Mouse (Mus musculus): ENCODE data around the gene Cnot6l. TPM values are rescaled to one million over a fixed set of nuclear protein-coding genes. Genes with fewer than 3 reads are reported as not detected.

Cnot6l gene
- total and polyA plus RNA-seq, 3 experiments: 6.8 to 54.3 (median 49.6) TPM

DNA sequence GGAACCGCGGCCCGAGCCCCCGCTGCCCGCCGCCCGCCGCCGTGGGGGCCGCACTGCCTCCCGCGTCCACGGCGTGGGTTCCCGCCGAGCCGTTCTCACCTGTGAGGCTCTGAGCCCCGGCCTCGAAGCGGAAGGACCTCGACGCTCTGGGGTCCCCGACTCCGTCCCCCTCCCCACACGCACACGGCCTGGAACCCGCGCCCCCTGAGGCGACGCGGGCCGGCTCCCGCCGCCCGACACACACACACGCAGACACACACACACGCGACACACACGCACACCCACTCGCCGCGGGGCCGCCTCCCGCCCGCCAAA lies 2.8 kb downstream of the Cnot6l start:
- no peaks in the 10 kb centered on the region for H3K27me3 ChIP-seq (ENCODE audit: control insufficient read depth, insufficient read depth, low read length)
- no peak for TF ChIP-seq CTCF (IDR thresholded peaks at IDR 0.05)
- TF ChIP-seq EP300 (IDR thresholded peaks at IDR 0.05; ENCODE audit: insufficient read depth, low read depth, low read length): no peak
- no peak for TF ChIP-seq POLR2A (IDR thresholded peaks at IDR 0.05; ENCODE audit: insufficient read depth, low read depth, low read length)
- intact Hi-C loops (cut with DNase I): loop anchor here (5.0 kb wide), 1 partner anchor 189 kb away; no protein-coding TSS in a partner anchor

DNA sequence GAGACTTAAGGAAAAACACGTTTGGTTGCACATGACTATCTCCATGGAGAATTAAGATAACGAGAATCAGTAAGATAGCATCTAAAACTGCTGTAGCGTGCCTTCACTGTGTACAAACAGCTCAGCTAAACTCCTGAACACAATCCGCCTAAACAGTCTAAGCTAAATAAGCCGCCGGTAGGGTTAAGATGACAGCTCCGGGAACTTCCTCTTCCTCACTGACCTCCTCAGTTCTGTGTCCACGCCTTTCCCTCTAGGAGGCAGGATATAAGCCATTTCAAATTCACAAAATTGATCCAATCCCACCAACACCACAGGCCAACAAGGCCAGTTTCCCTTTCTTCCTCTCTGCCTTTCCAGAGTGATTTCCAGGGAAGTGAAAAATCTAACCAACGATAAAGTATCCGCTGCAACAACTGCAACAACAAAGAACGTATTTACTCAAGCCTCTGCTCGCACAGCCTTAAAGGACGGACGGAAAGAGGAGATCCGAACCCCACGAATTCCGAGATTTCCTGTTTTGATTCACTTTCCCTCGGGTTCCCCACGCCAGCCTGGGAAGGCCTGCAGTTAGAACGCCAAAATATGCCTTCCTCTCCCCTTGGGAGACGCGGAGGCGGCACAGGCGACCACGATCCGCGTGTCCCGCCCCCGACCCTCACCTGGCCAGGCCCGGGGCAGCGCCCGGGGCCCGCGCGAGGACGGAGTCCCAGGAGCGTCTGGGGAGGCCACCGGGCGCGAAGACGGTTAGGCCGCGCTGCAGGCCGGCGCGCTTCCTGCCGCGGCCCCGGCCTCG lies 3.3 kb downstream of the Cnot6l start:
- H3K36me3 ChIP-seq (ENCODE audit: control insufficient read depth, insufficient read depth, low read length): peaks cover 6% of the 10 kb centered on the region
- H3K27me3 ChIP-seq (ENCODE audit: control insufficient read depth, insufficient read depth, low read length): no peaks in the 10 kb centered on the region
- under 1% methylated on average over 50 of the region's 50 CpGs for WGBS
- H3K27ac ChIP-seq: peak overlapping the region; percentile 96
- peak; percentile 58 to 60 for DNase-seq
- peaks cover 3% of the 10 kb centered on the region for H3K4me1 ChIP-seq (ENCODE audit: control insufficient read depth, insufficient read depth, low read length)
- peak overlapping the region; percentile 88 for H3K4me3 ChIP-seq
- peak; percentile 49 for TF ChIP-seq CTCF (IDR thresholded peaks at IDR 0.05)
- TF ChIP-seq POLR2A (IDR thresholded peaks at IDR 0.05; ENCODE audit: insufficient read depth, low read depth, low read length): peak; percentile 71; the same call in 1 of the 2 replicates
- no peak for TF ChIP-seq EP300 (IDR thresholded peaks at IDR 0.05; ENCODE audit: insufficient read depth, low read depth, low read length)
- H3K9ac ChIP-seq (ENCODE audit: low read depth, low read length): peak overlapping the region; percentile 79
- intact Hi-C loops (cut with DNase I): loop anchor here (5.0 kb wide), 1 partner anchor 188 kb away; no protein-coding TSS in a partner anchor
- peaks cover 2% of the 10 kb centered on the region for H3K79me2 ChIP-seq (replicated peaks; ENCODE audit: control insufficient read depth, insufficient read depth, low read length)

More for the DNA sequence above, 2.8 kb downstream of the Cnot6l start:
- Histone ChIP-seq H3K9ac (ENCODE audit: low read depth, low read length) (peak overlapping the region; percentile 79), H3K36me3 (ENCODE audit: control insufficient read depth, insufficient read depth, low read length) (peaks cover 6% of the 10 kb centered on the region), H3K4me1 (ENCODE audit: control insufficient read depth, insufficient read depth, low read length) (peaks cover 3% of the 10 kb centered on the region), H3K4me3 (peak overlapping the region; percentile 88), H3K27ac (peak overlapping the region; percentile 96), H3K79me2 (replicated peaks; ENCODE audit: control insufficient read depth, insufficient read depth, low read length) (peaks cover 2% of the 10 kb centered on the region)
- WGBS: under 1% methylated on average over 38 of the region's 45 CpGs
- no peak for DNase-seq

DNA sequence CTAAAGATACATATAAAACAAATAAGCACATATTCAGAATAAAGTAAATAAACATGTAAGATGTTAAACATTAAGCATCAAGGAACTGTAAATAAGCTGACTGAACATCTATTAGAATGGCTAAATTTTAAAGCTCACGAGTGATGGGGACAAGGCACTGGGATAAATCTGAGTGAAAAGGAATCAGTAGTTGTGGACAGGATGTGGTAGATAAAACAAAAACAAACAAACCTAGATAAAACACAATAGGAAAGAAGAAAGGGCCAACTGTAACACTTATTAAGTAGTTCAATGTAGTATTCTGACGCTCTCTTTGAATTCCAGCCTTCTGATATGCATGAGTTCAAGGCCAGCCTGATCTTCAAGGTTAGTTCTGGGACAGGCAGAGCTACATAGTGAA lies 21.6 kb downstream of the Cnot6l start:
- H3K4me3 ChIP-seq: no peak overlapping the region
- TF ChIP-seq POLR2A (IDR thresholded peaks at IDR 0.05; ENCODE audit: insufficient read depth, low read depth, low read length) (no peak), CTCF (IDR thresholded peaks at IDR 0.05) (no peak), EP300 (IDR thresholded peaks at IDR 0.05; ENCODE audit: insufficient read depth, low read depth, low read length) (no peak)
- H3K27me3 ChIP-seq (ENCODE audit: control insufficient read depth, insufficient read depth, low read length): no peaks in the 10 kb centered on the region
- H3K9ac ChIP-seq (ENCODE audit: low read depth, low read length): no peak overlapping the region
- 40% methylated on average over 2 of the region's 2 CpGs for WGBS
- intact Hi-C loops (cut with DNase I): loop anchor here (2.0 to 5.0 kb wide), 2 partner anchors 16 to 65 kb away; no protein-coding TSS in a partner anchor
- H3K36me3 ChIP-seq (ENCODE audit: control insufficient read depth, insufficient read depth, low read length): 0 out of 2 replicates have a peak, but pooled peaks cover 2% of the 10 kb centered on the region
- peaks cover 6% of the 10 kb centered on the region for H3K79me2 ChIP-seq (replicated peaks; ENCODE audit: control insufficient read depth, insufficient read depth, low read length)
- DNase-seq: no peak
- H3K27ac ChIP-seq: no peak overlapping the region
- H3K4me1 ChIP-seq (ENCODE audit: control insufficient read depth, insufficient read depth, low read length): peaks cover 4% of the 10 kb centered on the region

DNA sequence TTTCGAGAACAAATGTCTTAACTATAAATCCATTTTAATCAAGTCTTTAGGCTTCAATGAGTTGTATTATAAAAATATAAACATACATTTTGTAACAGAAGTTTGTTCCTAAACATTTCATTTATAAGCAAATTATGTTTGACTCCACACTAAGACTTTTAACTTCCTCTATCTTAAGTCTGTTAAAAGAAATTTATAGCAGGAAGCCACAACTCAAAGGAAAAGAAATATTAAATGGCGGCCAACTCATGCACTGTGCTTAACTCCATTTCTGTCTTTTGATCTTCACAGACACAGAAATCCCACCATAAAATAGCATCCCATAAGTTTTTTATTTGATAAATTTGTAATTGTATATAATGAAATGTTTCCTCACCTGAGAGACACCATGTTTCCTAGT lies 33.3 kb downstream of the Cnot6l start:
- H3K4me3 ChIP-seq: no peak overlapping the region
- H3K9ac ChIP-seq (ENCODE audit: low read depth, low read length): no peak overlapping the region
- H3K27ac ChIP-seq: no peak overlapping the region
- peaks cover 3% of the 10 kb centered on the region for H3K4me1 ChIP-seq (ENCODE audit: control insufficient read depth, insufficient read depth, low read length)
- no peaks in the 10 kb centered on the region for H3K27me3 ChIP-seq (ENCODE audit: control insufficient read depth, insufficient read depth, low read length)
- DNase-seq: no peak
- peaks cover 17% of the 10 kb centered on the region for H3K36me3 ChIP-seq (ENCODE audit: control insufficient read depth, insufficient read depth, low read length)
- TF ChIP-seq EP300 (IDR thresholded peaks at IDR 0.05; ENCODE audit: insufficient read depth, low read depth, low read length) (no peak), CTCF (IDR thresholded peaks at IDR 0.05) (no peak), POLR2A (IDR thresholded peaks at IDR 0.05; ENCODE audit: insufficient read depth, low read depth, low read length) (no peak)
- intact Hi-C loops (cut with DNase I): no loop called here
- H3K79me2 ChIP-seq (replicated peaks; ENCODE audit: control insufficient read depth, insufficient read depth, low read length): peaks cover 2% of the 10 kb centered on the region; the same call in 1 of the 2 replicates
- WGBS: 91% methylated on average over 2 of the region's 2 CpGs

DNA sequence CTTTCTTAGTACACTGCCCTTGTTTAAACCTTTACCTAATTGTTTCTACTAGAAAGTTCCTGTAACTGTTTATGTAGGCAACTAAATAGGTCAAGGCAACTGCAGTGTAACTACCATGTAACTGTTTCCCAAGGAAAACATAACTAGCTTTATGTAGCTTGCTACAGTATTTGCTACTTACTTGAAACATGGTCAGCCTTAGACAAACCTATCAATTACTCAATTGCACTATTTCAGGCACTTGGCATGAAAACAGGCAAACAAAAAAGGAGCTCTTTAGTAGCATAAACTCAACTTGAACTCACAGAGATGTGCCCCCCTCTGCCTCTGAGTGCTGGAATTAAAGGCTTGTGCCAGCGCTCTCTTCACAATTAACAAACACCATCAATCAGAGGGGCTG lies 37.1 kb downstream of the Cnot6l start:
- H3K27ac ChIP-seq: no peak overlapping the region
- intact Hi-C loops (cut with DNase I): no loop called here
- H3K36me3 ChIP-seq (ENCODE audit: control insufficient read depth, insufficient read depth, low read length): peaks cover 6% of the 10 kb centered on the region
- 100% methylated on average over 1 of the region's 1 CpGs for WGBS
- DNase-seq: no peak
- no peaks in the 10 kb centered on the region for H3K79me2 ChIP-seq (replicated peaks; ENCODE audit: control insufficient read depth, insufficient read depth, low read length)
- no peak for TF ChIP-seq POLR2A (IDR thresholded peaks at IDR 0.05; ENCODE audit: insufficient read depth, low read depth, low read length)
- no peak for TF ChIP-seq EP300 (IDR thresholded peaks at IDR 0.05; ENCODE audit: insufficient read depth, low read depth, low read length)
- no peak for TF ChIP-seq CTCF (IDR thresholded peaks at IDR 0.05)
- H3K4me3 ChIP-seq: no peak overlapping the region
- no peak overlapping the region for H3K9ac ChIP-seq (ENCODE audit: low read depth, low read length)
- peaks cover 1% of the 10 kb centered on the region; the same call in 1 of the 2 replicates for H3K4me1 ChIP-seq (ENCODE audit: control insufficient read depth, insufficient read depth, low read length)
- no peaks in the 10 kb centered on the region for H3K27me3 ChIP-seq (ENCODE audit: control insufficient read depth, insufficient read depth, low read length)

DNA sequence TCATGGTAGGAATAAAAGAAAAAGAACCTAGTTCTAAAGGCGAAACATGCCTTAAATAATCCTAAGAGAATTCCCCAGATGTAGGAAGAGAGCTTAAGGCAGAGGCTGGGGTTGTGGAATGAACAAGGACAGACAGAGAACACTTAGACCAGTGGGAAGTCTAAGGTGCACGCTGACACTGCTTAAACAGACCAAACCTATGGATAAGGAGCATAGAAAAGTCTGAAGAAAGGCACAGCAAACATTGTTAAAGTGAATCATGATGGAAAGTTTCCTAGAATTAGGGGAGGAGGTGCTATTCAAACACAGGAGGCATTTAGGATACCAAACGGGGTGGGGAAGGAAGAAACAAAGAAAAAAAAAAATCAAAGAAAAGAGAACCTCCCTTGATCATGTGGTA lies 49.0 kb downstream of the Cnot6l start:
- WGBS: 73% methylated on average over 3 of the region's 3 CpGs
- peaks cover 6% of the 10 kb centered on the region for H3K36me3 ChIP-seq (ENCODE audit: control insufficient read depth, insufficient read depth, low read length)
- no peak overlapping the region for H3K4me3 ChIP-seq
- H3K4me1 ChIP-seq (ENCODE audit: control insufficient read depth, insufficient read depth, low read length): no peaks in the 10 kb centered on the region; the same call in 1 of the 2 replicates
- no peaks in the 10 kb centered on the region for H3K79me2 ChIP-seq (replicated peaks; ENCODE audit: control insufficient read depth, insufficient read depth, low read length)
- intact Hi-C loops (cut with DNase I): no loop called here
- no peak overlapping the region for H3K9ac ChIP-seq (ENCODE audit: low read depth, low read length)
- no peaks in the 10 kb centered on the region for H3K27me3 ChIP-seq (ENCODE audit: control insufficient read depth, insufficient read depth, low read length)
- no peak for TF ChIP-seq POLR2A (IDR thresholded peaks at IDR 0.05; ENCODE audit: insufficient read depth, low read depth, low read length)
- TF ChIP-seq CTCF (IDR thresholded peaks at IDR 0.05): no peak
- no peak for TF ChIP-seq EP300 (IDR thresholded peaks at IDR 0.05; ENCODE audit: insufficient read depth, low read depth, low read length)
- no peak overlapping the region for H3K27ac ChIP-seq
- DNase-seq: no peak

Data from heart, adult 2 months (tissue).